Mouse (Mus musculus): ENCODE measurements around the gene 1700021F07Rik. TPM values are rescaled to one million over a fixed set of nuclear protein-coding genes. Genes with fewer than 3 reads are reported as not detected.

1700021F07Rik gene
- not detected in 2 replicates for polyA plus RNA-seq (2015; fragmentation: Nextera tagmentation; extraction: Ambion mirVana)

GRCm38 (mm10) chr2:173522376-173522775 is at the start of gene 1700021F07Rik:
Gene 1700021F07Rik (plus strand): TSS chr2:173522586.
- Histone ChIP-seq H3K4me3 (no peak within 1 kb of the TSS), H3K27me3 (no peaks in the 10 kb centered on the region), H3K4me2 (no peak within 1 kb of the TSS), H3K36me3 (no peaks in the 10 kb centered on the region), H3K4me1 (peaks cover 19% of the 10 kb centered on the region), H3K9me3 (no peaks in the 10 kb centered on the region), H3K27ac (no peak within 1 kb of the TSS), H3K9ac (no peak within 1 kb of the TSS)
- 89% methylated on average over 18 of the region's 18 CpGs for WGBS
- no peak for ATAC-seq (ENCODE audit: insufficient number of reproducible peaks, low FRiP score, low TSS enrichment, low read depth)

GRCm38 (mm10) chr2:173473233-173473632 is 49.2 kb upstream of the 1700021F07Rik start:
- H3K9ac ChIP-seq = no peak overlapping the region
- no peak overlapping the region for H3K4me2 ChIP-seq
- no peaks in the 10 kb centered on the region for H3K4me1 ChIP-seq
- no peaks in the 10 kb centered on the region for H3K27me3 ChIP-seq
- WGBS = 69% methylated on average over 11 of the region's 11 CpGs
- H3K9me3 ChIP-seq = no peaks in the 10 kb centered on the region
- H3K4me3 ChIP-seq = no peak overlapping the region
- H3K27ac ChIP-seq = no peak overlapping the region
- no peaks in the 10 kb centered on the region for H3K36me3 ChIP-seq
- no peak for ATAC-seq (ENCODE audit: insufficient number of reproducible peaks, low FRiP score, low TSS enrichment, low read depth)

GRCm38 (mm10) chr2:173479050-173479449 is 43.3 kb upstream of the 1700021F07Rik start:
- H3K9ac ChIP-seq = no peak overlapping the region
- no peaks in the 10 kb centered on the region for H3K4me1 ChIP-seq
- no peaks in the 10 kb centered on the region for H3K9me3 ChIP-seq
- ATAC-seq (ENCODE audit: insufficient number of reproducible peaks, low FRiP score, low TSS enrichment, low read depth) = no peak
- no peaks in the 10 kb centered on the region for H3K27me3 ChIP-seq
- no peaks in the 10 kb centered on the region for H3K36me3 ChIP-seq
- H3K4me2 ChIP-seq = no peak overlapping the region
- no peak overlapping the region for H3K27ac ChIP-seq
- no peak overlapping the region for H3K4me3 ChIP-seq
- WGBS = 82% methylated on average over 12 of the region's 12 CpGs

GRCm38 (mm10) chr2:173484486-173484885 is 37.9 kb upstream of the 1700021F07Rik start:
- H3K27ac ChIP-seq = no peak overlapping the region
- H3K4me1 ChIP-seq = no peaks in the 10 kb centered on the region
- no peaks in the 10 kb centered on the region for H3K9me3 ChIP-seq
- no peak overlapping the region for H3K4me3 ChIP-seq
- H3K9ac ChIP-seq = no peak overlapping the region
- no peak for ATAC-seq (ENCODE audit: insufficient number of reproducible peaks, low FRiP score, low TSS enrichment, low read depth)
- 85% methylated on average over 4 of the region's 4 CpGs for WGBS
- H3K27me3 ChIP-seq = no peaks in the 10 kb centered on the region
- no peak overlapping the region for H3K4me2 ChIP-seq
- no peaks in the 10 kb centered on the region for H3K36me3 ChIP-seq

- no peak for ATAC-seq (ENCODE audit: insufficient number of reproducible peaks, low FRiP score, low TSS enrichment, low read depth)
- Histone ChIP-seq H3K36me3 (no peaks in the 10 kb centered on the region), H3K27ac (no peak overlapping the region), H3K4me3 (no peak overlapping the region), H3K9me3 (no peaks in the 10 kb centered on the region; the same call in 1 of the 2 replicates), H3K4me1 (no peaks in the 10 kb centered on the region), H3K9ac (no peak overlapping the region), H3K4me2 (no peak overlapping the region), H3K27me3 (no peaks in the 10 kb centered on the region)
- 83% methylated on average over 2 of the region's 2 CpGs for WGBS
Measured at GRCm38 (mm10) chr2:173499612-173500011, 22.8 kb upstream of the 1700021F07Rik start.

- 73% methylated on average over 6 of the region's 6 CpGs for WGBS
- no peak for ATAC-seq (ENCODE audit: insufficient number of reproducible peaks, low FRiP score, low TSS enrichment, low read depth)
- Histone ChIP-seq H3K9me3 (peaks cover 6% of the 10 kb centered on the region; the same call in 1 of the 2 replicates), H3K36me3 (no peaks in the 10 kb centered on the region), H3K27ac (no peak overlapping the region), H3K9ac (no peak overlapping the region), H3K4me3 (no peak overlapping the region), H3K4me2 (no peak overlapping the region), H3K4me1 (peaks cover 13% of the 10 kb centered on the region), H3K27me3 (no peaks in the 10 kb centered on the region)
Measured at GRCm38 (mm10) chr2:173513977-173514376, 8.4 kb upstream of the 1700021F07Rik start.

GRCm38 (mm10) chr2:173515186-173515585 is 7.2 kb upstream of the 1700021F07Rik start:
- ATAC-seq (ENCODE audit: insufficient number of reproducible peaks, low FRiP score, low TSS enrichment, low read depth) = no peak
- 51% methylated on average over 6 of the region's 6 CpGs for WGBS
- Histone ChIP-seq H3K27me3 (no peaks in the 10 kb centered on the region), H3K36me3 (no peaks in the 10 kb centered on the region), H3K27ac (no peak overlapping the region), H3K4me2 (no peak overlapping the region), H3K4me1 (peaks cover 13% of the 10 kb centered on the region), H3K9ac (no peak overlapping the region), H3K4me3 (no peak overlapping the region), H3K9me3 (peaks cover 3% of the 10 kb centered on the region; the same call in 1 of the 2 replicates)

- H3K36me3 ChIP-seq = no peaks in the 10 kb centered on the region
- no peak overlapping the region for H3K4me3 ChIP-seq
- ATAC-seq (ENCODE audit: insufficient number of reproducible peaks, low FRiP score, low TSS enrichment, low read depth) = no peak
- 79% methylated on average over 25 of the region's 25 CpGs for WGBS
- H3K27me3 ChIP-seq = no peaks in the 10 kb centered on the region
- H3K9me3 ChIP-seq = no peaks in the 10 kb centered on the region
- no peak overlapping the region for H3K9ac ChIP-seq
- H3K27ac ChIP-seq = no peak overlapping the region
- H3K4me1 ChIP-seq = peaks cover 13% of the 10 kb centered on the region
- no peak overlapping the region for H3K4me2 ChIP-seq
Measured at GRCm38 (mm10) chr2:173516150-173516855, 6.1 kb upstream of the 1700021F07Rik start.

GRCm38 (mm10) chr2:173528493-173528892 is 6.1 kb downstream of the 1700021F07Rik start:
- no peak for ATAC-seq (ENCODE audit: insufficient number of reproducible peaks, low FRiP score, low TSS enrichment, low read depth)
- no peak overlapping the region for H3K27ac ChIP-seq
- no peaks in the 10 kb centered on the region for H3K9me3 ChIP-seq
- H3K4me2 ChIP-seq = no peak overlapping the region
- H3K27me3 ChIP-seq = 0 out of 2 replicates have a peak, but pooled peaks cover 7% of the 10 kb centered on the region
- no peak overlapping the region for H3K4me3 ChIP-seq
- H3K36me3 ChIP-seq = no peaks in the 10 kb centered on the region
- 85% methylated on average over 3 of the region's 3 CpGs for WGBS
- peaks cover 32% of the 10 kb centered on the region for H3K4me1 ChIP-seq
- H3K9ac ChIP-seq = no peak overlapping the region

- no peak overlapping the region for H3K4me2 ChIP-seq
- no peaks in the 10 kb centered on the region for H3K36me3 ChIP-seq
- 0 out of 2 replicates have a peak, but pooled peaks cover 7% of the 10 kb centered on the region for H3K27me3 ChIP-seq
- 24% methylated on average over 15 of the region's 15 CpGs for WGBS
- no peak overlapping the region for H3K27ac ChIP-seq
- no peak overlapping the region for H3K4me3 ChIP-seq
- no peak overlapping the region for H3K9ac ChIP-seq
- H3K9me3 ChIP-seq = no peaks in the 10 kb centered on the region
- peaks cover 17% of the 10 kb centered on the region for H3K4me1 ChIP-seq
- ATAC-seq (ENCODE audit: insufficient number of reproducible peaks, low FRiP score, low TSS enrichment, low read depth) = no peak
Measured at GRCm38 (mm10) chr2:173532711-173533462, 10.5 kb downstream of the 1700021F07Rik start.

- Histone ChIP-seq H3K4me2 (no peak overlapping the region), H3K4me1 (peaks cover 19% of the 10 kb centered on the region), H3K27me3 (0 out of 2 replicates have a peak, but pooled peaks cover 7% of the 10 kb centered on the region), H3K9me3 (no peaks in the 10 kb centered on the region), H3K27ac (no peak overlapping the region), H3K4me3 (no peak overlapping the region), H3K9ac (no peak overlapping the region), H3K36me3 (no peaks in the 10 kb centered on the region)
- no peak for ATAC-seq (ENCODE audit: insufficient number of reproducible peaks, low FRiP score, low TSS enrichment, low read depth)
- WGBS = 57% methylated on average over 7 of the region's 7 CpGs
Measured at GRCm38 (mm10) chr2:173534581-173534980, 12.2 kb downstream of the 1700021F07Rik start.

GRCm38 (mm10) chr2:173535390-173535789 is 13.0 kb downstream of the 1700021F07Rik start:
- no peak overlapping the region for H3K9ac ChIP-seq
- no peak overlapping the region for H3K4me2 ChIP-seq
- no peaks in the 10 kb centered on the region for H3K9me3 ChIP-seq
- H3K4me1 ChIP-seq = peaks cover 27% of the 10 kb centered on the region
- H3K4me3 ChIP-seq = no peak overlapping the region
- H3K36me3 ChIP-seq = no peaks in the 10 kb centered on the region
- ATAC-seq (ENCODE audit: insufficient number of reproducible peaks, low FRiP score, low TSS enrichment, low read depth) = no peak
- 0 out of 2 replicates have a peak, but pooled peaks cover 7% of the 10 kb centered on the region for H3K27me3 ChIP-seq
- WGBS = 84% methylated on average over 18 of the region's 18 CpGs
- no peak overlapping the region for H3K27ac ChIP-seq

Data from limb, embryonic 15.5 days (tissue).